ENCODE assay signal across 15 mouse cellular contexts in genomic region chr10:44691590-44692327, GRCm38 (mm10).
DNase-seq lines count a peak whose midpoint lies in the region; ATAC-seq lines count a peak whose summit lies in the region.
"Had no signal": no experiment of that assay in that cellular context is flagged by ENCODE, and none has a peak within 500 bp of the region (broad histone marks: within the 10 kb centered on the region; RNA-seq: fewer than 3 reads in every experiment).

No protein-coding gene starts in this region.

- intact Hi-C loops in left cerebral cortex, postnatal 36 days (cut with DNase I): no loop called here
- intact Hi-C loops in left cerebral cortex, postnatal 4 days (cut with DNase I): no loop called here

- H3K9ac ChIP-seq in midbrain, embryonic 16.5 days (ENCODE audit: low read depth, low read length): no peak overlapping the region
- H3K9ac ChIP-seq: forebrain, embryonic 12.5 days; intestine, embryonic 15.5 days; liver, embryonic 15.5 days; midbrain, embryonic 12.5 days had no signal

- ATAC-seq in midbrain, embryonic 16.5 days: no peak
- ATAC-seq: intestine, embryonic 15.5 days had no signal

- H3K9me3 ChIP-seq in midbrain, embryonic 16.5 days (replicated peaks; ENCODE audit: control insufficient read depth, low read length, poor library complexity, severe bottlenecking): no peaks in the 10 kb centered on the region
- H3K9me3 ChIP-seq: forebrain, embryonic 12.5 days; intestine, embryonic 15.5 days; liver, embryonic 15.5 days; midbrain, embryonic 12.5 days had no signal

- H3K27me3 ChIP-seq in midbrain, embryonic 16.5 days (ENCODE audit: control insufficient read depth, insufficient read depth, low read depth, low read length): no peaks in the 10 kb centered on the region
- H3K27me3 ChIP-seq: forebrain, embryonic 12.5 days; intestine, embryonic 15.5 days; liver, embryonic 15.5 days; midbrain, embryonic 12.5 days had no signal

- WGBS in midbrain, embryonic 16.5 days: 89% methylated on average over 15 of the region's 15 CpGs

- H3K36me3 ChIP-seq in midbrain, embryonic 16.5 days (ENCODE audit: control insufficient read depth, insufficient read depth, low read length): no peaks in the 10 kb centered on the region
- H3K36me3 ChIP-seq: forebrain, embryonic 12.5 days; intestine, embryonic 15.5 days; liver, embryonic 15.5 days; midbrain, embryonic 12.5 days had no signal

- no peaks in the 10 kb centered on the region for H3K4me1 ChIP-seq in midbrain, embryonic 16.5 days (ENCODE audit: control insufficient read depth, insufficient read depth, low read length)
- H3K4me1 ChIP-seq: forebrain, embryonic 12.5 days; intestine, embryonic 15.5 days; liver, embryonic 15.5 days; midbrain, embryonic 12.5 days had no signal

- peak; percentile 32 for DNase-seq in adrenal gland, adult 2 months
- DNase-seq in adrenal gland, postnatal 25 days: no peak
- DNase-seq in left cerebral cortex, postnatal 36 days (ENCODE audit: low spot score in 2 of 2): peak; percentile 6 to 16
- DNase-seq in left cerebral cortex, postnatal 4 days: no peak
- peak; percentile 11 for DNase-seq in NIH3T3 (ENCODE audit: low read depth)
- peak; percentile 48 for DNase-seq in lung, postnatal 36 days
- DNase-seq in urinary bladder, postnatal 10 days (ENCODE audit: low spot score): no peak
- DNase-seq: cerebellum, adult 8-10 months; gastrocnemius, postnatal 14 days; thymus, adult 2 months had no signal

- H3K27ac ChIP-seq in midbrain, embryonic 16.5 days (ENCODE audit: low read length): no peak overlapping the region
- H3K27ac ChIP-seq: forebrain, embryonic 12.5 days; intestine, embryonic 15.5 days; liver, embryonic 15.5 days; midbrain, embryonic 12.5 days had no signal

- H3K4me3 ChIP-seq in midbrain, embryonic 16.5 days (ENCODE audit: low read depth, low read length): no peak overlapping the region
- H3K4me3 ChIP-seq: forebrain, embryonic 12.5 days; intestine, embryonic 15.5 days; liver, embryonic 15.5 days; midbrain, embryonic 12.5 days had no signal

- no peak overlapping the region for H3K4me2 ChIP-seq in midbrain, embryonic 16.5 days (ENCODE audit: low read length)
- H3K4me2 ChIP-seq: forebrain, embryonic 12.5 days; intestine, embryonic 15.5 days; liver, embryonic 15.5 days; midbrain, embryonic 12.5 days had no signal

Comparison
In these comparisons a context has a peak if more than half of its experiments do, and no peak if none do; other contexts are left out.
1. DNase-seq: peak in adrenal gland, adult 2 months (single experiment), left cerebral cortex, postnatal 36 days (2 of 2), NIH3T3 (single experiment) and lung, postnatal 36 days (single experiment); none in adrenal gland, postnatal 25 days (single experiment), left cerebral cortex, postnatal 4 days (single experiment) and urinary bladder, postnatal 10 days (single experiment).